Mouse (Mus musculus): ENCODE measurements around the gene Dek. TPM values are rescaled to one million over a fixed set of nuclear protein-coding genes. Genes with fewer than 3 reads are reported as not detected.

Gene Dek
- polyA plus RNA-seq (2015; fragmentation: Illumina TruSeq; extraction: RNeasy Lipid Tissue Mini Kit (QIAGEN cat#74804); ENCODE audit: low read depth, low replicate concordance): 56.2 TPM

GRCm38 (mm10) chr13:47105711-47106579, at the start of gene Dek:
Dek (minus strand) TSS chr13:47106201.

GRCm38 (mm10) chr13:47122537-47123430, 16.8 kb upstream of the Dek start, which contains the start of gene Rnf144b:
Rnf144b (plus strand) TSS chr13:47122656.

GRCm38 (mm10) chr13:47044617-47044947, 61.4 kb downstream of the Dek start, which contains the start of gene Tpmt:
Tpmt (minus strand) TSS chr13:47044737.

GRCm38 (mm10) chr13:47043030-47043680, 62.8 kb downstream of the Dek start, which contains the start of gene Kdm1b:
Kdm1b (plus strand) TSS chr13:47043499.

Other genes with a start within 250 kb of the Dek start
- 17.3 TPM for gene Kif13a, start 176.3 kb downstream of the Dek start, polyA plus RNA-seq (2015; fragmentation: Illumina TruSeq; extraction: RNeasy Lipid Tissue Mini Kit (QIAGEN cat#74804); ENCODE audit: low read depth, low replicate concordance)
- gene Nhlrc1, start 91.4 kb downstream of the Dek start, polyA plus RNA-seq (2015; fragmentation: Illumina TruSeq; extraction: RNeasy Lipid Tissue Mini Kit (QIAGEN cat#74804); ENCODE audit: low read depth, low replicate concordance): 13.8 TPM
- 6.9 TPM for gene Kdm1b, start 62.7 kb downstream of the Dek start, polyA plus RNA-seq (2015; fragmentation: Illumina TruSeq; extraction: RNeasy Lipid Tissue Mini Kit (QIAGEN cat#74804); ENCODE audit: low read depth, low replicate concordance)
- gene Tpmt, start 61.5 kb downstream of the Dek start, polyA plus RNA-seq (2015; fragmentation: Illumina TruSeq; extraction: RNeasy Lipid Tissue Mini Kit (QIAGEN cat#74804); ENCODE audit: low read depth, low replicate concordance): 15.9 TPM
- gene Rnf144b, start 16.5 kb upstream of the Dek start, polyA plus RNA-seq (2015; fragmentation: Illumina TruSeq; extraction: RNeasy Lipid Tissue Mini Kit (QIAGEN cat#74804); ENCODE audit: low read depth, low replicate concordance): 17.4 TPM

All from brain, adult 10 weeks (tissue).